Mouse (Mus musculus) MEL (cell line): ENCODE measurements at regions not wholly inside any gene's neighbourhood (a gene's known extent, or its start where the extent isn't known, plus 50 kb on each side); places are given as distances from the start of the nearest gene placed in this dataset.

Experiments
- BHLHE40 ChIP-seq: IDR thresholded peaks from 2 replicates; pipeline ENCODE4 v1.6.1; 2012; ENCODE audit warnings: low read depth, mild to moderate bottlenecking, inconsistent platforms, low read length, improper control_type of control experiment, borderline replicate concordance
- CTCF ChIP-seq, 3 experiments: IDR thresholded peaks in 2 of 3; conservative IDR thresholded peaks in 1 of 3; 2 replicates each; pipeline ENCODE4 v1.5.1; 2011 to 2012; ENCODE audit warnings: low read length in 3 of 3, low read depth in 2 of 3, mild to moderate bottlenecking in 2 of 3, improper control_type of control experiment in 1 of 3, inconsistent platforms in 1 of 3, mixed read lengths in 1 of 3, moderate library complexity in 1 of 3; ENCODE audit not compliant: control insufficient read depth in 1 of 3, insufficient read depth in 1 of 3, poor library complexity in 1 of 3, severe bottlenecking in 1 of 3
- EP300 ChIP-seq, 2 experiments: IDR thresholded peaks; 2 replicates each; pipeline ENCODE4 v1.6.1; 2011; ENCODE audit warnings: improper control_type of control experiment in 2 of 2, low read length in 2 of 2, low read depth in 1 of 2, mild to moderate bottlenecking in 1 of 2
- HCFC1 ChIP-seq: IDR thresholded peaks from 2 replicates; pipeline ENCODE4 v1.6.1; 2012; ENCODE audit warnings: low read depth, mild to moderate bottlenecking, inconsistent platforms, low read length, improper control_type of control experiment, moderate library complexity
- MAX ChIP-seq: IDR thresholded peaks from 2 replicates; pipeline ENCODE4 v1.6.1; 2011; ENCODE audit warnings: low read length, improper control_type of control experiment
- USF1 ChIP-seq: IDR thresholded peaks from 2 replicates; pipeline ENCODE4 v1.6.1; 2014; ENCODE audit warnings: low read depth, mild to moderate bottlenecking, inconsistent platforms, low read length, improper control_type of control experiment, moderate library complexity
- ZC3H11A ChIP-seq: IDR thresholded peaks from 2 replicates; pipeline ENCODE4 v1.6.1; 2012; ENCODE audit warnings: low read depth, mild to moderate bottlenecking, inconsistent platforms, low read length, improper control_type of control experiment
- ZKSCAN1 ChIP-seq: IDR thresholded peaks from 2 replicates; pipeline ENCODE4 v1.6.1; 2012; ENCODE audit warnings: low read depth, mild to moderate bottlenecking, inconsistent platforms, low read length, improper control_type of control experiment, moderate library complexity
- ZNF384 ChIP-seq: IDR thresholded peaks from 2 replicates; pipeline ENCODE4 v1.6.1; 2012; ENCODE audit warnings: low read depth, mild to moderate bottlenecking, inconsistent platforms, low read length, improper control_type of control experiment

GRCm38 (mm10) chr3:78919850-78920249 is 366.5 kb downstream of the Rapgef2 start:
- TF ChIP-seq EP300 (IDR thresholded peaks at IDR 0.05; ENCODE audit: low read depth in 1 of 2, low read length in 2 of 2), result no peak
- TF ChIP-seq BHLHE40, result no peak
- no peak for TF ChIP-seq USF1
- TF ChIP-seq HCFC1, result no peak; the same call in 1 of the 2 replicates
- no peak for TF ChIP-seq CTCF (IDR thresholded peaks at IDR 0.05 in 2 of 3, conservative IDR thresholded peaks at IDR 0.05 in 1 of 3; ENCODE audit: control insufficient read depth in 1 of 3, insufficient read depth in 1 of 3, low read depth in 2 of 3, low read length in 3 of 3, poor library complexity in 1 of 3, severe bottlenecking in 1 of 3)
- TF ChIP-seq ZNF384, result no peak
- no peak for TF ChIP-seq MAX
- no peak for TF ChIP-seq ZKSCAN1
- no peak for TF ChIP-seq ZC3H11A
